Mouse (Mus musculus) MEL (cell line): ENCODE results near the gene Sprr4. TPM values are rescaled to one million over a fixed set of nuclear protein-coding genes. Genes with fewer than 3 reads are reported as not detected.

Experiments
- DNase-seq: peaks from one replicate; pipeline ENCODE4 v3.0.0; 2011; ENCODE audit warnings: low read depth, low spot score
- H3K27ac ChIP-seq: 2 replicates; pipeline ENCODE4 v1.5.1; 2012; ENCODE audit warnings: low read depth, mild to moderate bottlenecking, control low read depth, low read length, moderate library complexity; ENCODE audit not compliant: control insufficient read depth
- H3K27me3 ChIP-seq, 2 experiments: fragments of 150-350 bp in 1 of 2; sonication (generic) in 1 of 2; 2 replicates each; pipeline ENCODE4 v1.6.1; 2012; ENCODE audit warnings: low read length in 2 of 2, mild to moderate bottlenecking in 2 of 2, improper control_type of control experiment in 1 of 2, moderate library complexity in 1 of 2; ENCODE audit not compliant: insufficient read depth in 2 of 2, control insufficient read depth in 1 of 2
- H3K36me3 ChIP-seq, 2 experiments: 2 replicates each; pipeline ENCODE4 v1.6.1; 2012 to 2014; ENCODE audit warnings: low read length in 2 of 2, improper control_type of control experiment in 1 of 2, inconsistent platforms in 1 of 2, mild to moderate bottlenecking in 1 of 2; ENCODE audit not compliant: insufficient read depth in 2 of 2, control insufficient read depth in 1 of 2
- H3K4me1 ChIP-seq, 2 experiments: fragments of 150-350 bp in 1 of 2; sonication (generic) in 1 of 2; 2 replicates each; pipeline ENCODE4 v1.6.1; 2012; ENCODE audit warnings: low read length in 2 of 2, improper control_type of control experiment in 1 of 2, mild to moderate bottlenecking in 1 of 2; ENCODE audit not compliant: insufficient read depth in 2 of 2, control insufficient read depth in 1 of 2
- H3K4me3 ChIP-seq, 2 experiments: fragments of 150-350 bp in 1 of 2; sonication (generic) in 1 of 2; 2 replicates each; pipeline ENCODE4 v1.5.1; 2012; ENCODE audit warnings: low read depth in 2 of 2, low read length in 2 of 2, mild to moderate bottlenecking in 2 of 2, moderate library complexity in 2 of 2, control low read depth in 1 of 2, improper control_type of control experiment in 1 of 2; ENCODE audit not compliant: control insufficient read depth in 1 of 2, insufficient read depth in 1 of 2
- H3K79me2 ChIP-seq: 2 replicates; pipeline ENCODE4 v1.6.1; 2012; ENCODE audit warnings: mild to moderate bottlenecking, low read length, moderate library complexity; ENCODE audit not compliant: control insufficient read depth, poor library complexity, insufficient read depth
- H3K9ac ChIP-seq: 2 replicates; pipeline ENCODE4 v1.6.1; 2012; ENCODE audit warnings: low read depth, mild to moderate bottlenecking, control low read depth, low read length, moderate library complexity; ENCODE audit not compliant: control insufficient read depth, poor library complexity, severe bottlenecking
- H3K9me3 ChIP-seq: fragments of 150-350 bp; sonication (generic); replicated peaks from 2 replicates; pipeline ENCODE4 v1.6.1; 2012; ENCODE audit warnings: mild to moderate bottlenecking, low read length, improper control_type of control experiment, moderate library complexity; ENCODE audit not compliant: insufficient read depth
- CHD1 ChIP-seq: IDR thresholded peaks from 2 replicates; pipeline ENCODE4 v1.6.1; 2012; ENCODE audit warnings: low read depth, mild to moderate bottlenecking, inconsistent platforms, low read length, improper control_type of control experiment
- CTCF ChIP-seq, 3 experiments: IDR thresholded peaks in 2 of 3; conservative IDR thresholded peaks in 1 of 3; 2 replicates each; pipeline ENCODE4 v1.5.1; 2011 to 2012; ENCODE audit warnings: low read length in 3 of 3, low read depth in 2 of 3, mild to moderate bottlenecking in 2 of 3, improper control_type of control experiment in 1 of 3, inconsistent platforms in 1 of 3, mixed read lengths in 1 of 3, moderate library complexity in 1 of 3; ENCODE audit not compliant: control insufficient read depth in 1 of 3, insufficient read depth in 1 of 3, poor library complexity in 1 of 3, severe bottlenecking in 1 of 3
- E2F4 ChIP-seq: IDR thresholded peaks from 2 replicates; pipeline ENCODE4 v1.6.1; 2011; ENCODE audit warnings: low read depth, low read length, improper control_type of control experiment, borderline replicate concordance
- HCFC1 ChIP-seq: IDR thresholded peaks from 2 replicates; pipeline ENCODE4 v1.6.1; 2012; ENCODE audit warnings: low read depth, mild to moderate bottlenecking, inconsistent platforms, low read length, improper control_type of control experiment, moderate library complexity
- KAT2A ChIP-seq: conservative IDR thresholded peaks from 2 replicates; pipeline ENCODE4 v1.6.1; 2012; ENCODE audit warnings: low read depth, low read length, improper control_type of control experiment, inconsistent platforms
- MAFK ChIP-seq: IDR thresholded peaks from 2 replicates; pipeline ENCODE4 v1.6.1; 2011; ENCODE audit warnings: low read depth, mild to moderate bottlenecking, low read length, improper control_type of control experiment, borderline replicate concordance
- MXI1 ChIP-seq: IDR thresholded peaks from 2 replicates; pipeline ENCODE4 v1.6.1; 2011; ENCODE audit warnings: mild to moderate bottlenecking, low read depth, low read length, improper control_type of control experiment
- POLR2A ChIP-seq, 2 experiments: IDR thresholded peaks; 2 replicates each; pipeline ENCODE4 v1.6.1; 2011 to 2012; ENCODE audit warnings: low read length in 2 of 2, mild to moderate bottlenecking in 2 of 2, control low read depth in 1 of 2, improper control_type of control experiment in 1 of 2, low read depth in 1 of 2, moderate library complexity in 1 of 2; ENCODE audit not compliant: control insufficient read depth in 1 of 2, insufficient read depth in 1 of 2, poor library complexity in 1 of 2
- POLR2AphosphoS2 ChIP-seq: IDR thresholded peaks from 2 replicates; pipeline ENCODE4 v1.6.1; 2011; ENCODE audit warnings: low read length, improper control_type of control experiment
- POLR2AphosphoS5 ChIP-seq: IDR thresholded peaks from 2 replicates; pipeline ENCODE4 v1.6.1; 2012; ENCODE audit warnings: low read depth, borderline replicate concordance, mild to moderate bottlenecking, inconsistent platforms, low read length, moderate library complexity, mixed read lengths
- RCOR1 ChIP-seq: IDR thresholded peaks from 2 replicates; pipeline ENCODE4 v1.6.1; 2012; ENCODE audit warnings: low read depth, mild to moderate bottlenecking, inconsistent platforms, low read length, improper control_type of control experiment
- SMC3 ChIP-seq: IDR thresholded peaks from 2 replicates; pipeline ENCODE4 v1.6.1; 2011; ENCODE audit warnings: low read depth, low read length, improper control_type of control experiment
- TAL1 ChIP-seq: IDR thresholded peaks from 2 replicates; pipeline ENCODE4 v1.6.1; 2012; ENCODE audit warnings: mild to moderate bottlenecking, inconsistent platforms, low read length, moderate library complexity, mixed read lengths
- TBP ChIP-seq: IDR thresholded peaks from 2 replicates; pipeline ENCODE4 v1.8.0; 2011; ENCODE audit warnings: low read depth, low read length, improper control_type of control experiment
- TCF12 ChIP-seq: IDR thresholded peaks from 2 replicates; pipeline ENCODE4 v1.6.1; 2014; ENCODE audit warnings: low read depth, mild to moderate bottlenecking, inconsistent platforms, low read length, improper control_type of control experiment, moderate library complexity
- ZC3H11A ChIP-seq: IDR thresholded peaks from 2 replicates; pipeline ENCODE4 v1.6.1; 2012; ENCODE audit warnings: low read depth, mild to moderate bottlenecking, inconsistent platforms, low read length, improper control_type of control experiment
- ZMIZ1 ChIP-seq: IDR thresholded peaks from 2 replicates; pipeline ENCODE4 v1.6.1; 2012; ENCODE audit warnings: low read depth, mild to moderate bottlenecking, inconsistent platforms, low read length, improper control_type of control experiment, moderate library complexity
- polyA plus RNA-seq, 2 experiments: library from polyadenylated mRNA; stranded (reverse) in 1 of 2; unstranded in 1 of 2; fragments of >175 nt in 1 of 2; fragments of >200 nt in 1 of 2; gene quantifications; 2 replicates each; pipeline versions ENCODE4 v1.2.1 to v1.2.4; 2012; ENCODE audit warnings: low replicate concordance in 2 of 2, low read depth in 1 of 2; ENCODE audit not compliant: insufficient read length in 2 of 2, insufficient read depth in 1 of 2, missing spikeins in 1 of 2
- total RNA-seq: library from RNA; depleted of rRNA; stranded (reverse); fragments of 300-350 nt; gene quantifications from 2 replicates; pipeline ENCODE4 v1.2.3, GENCODE M21; 2012

The Sprr4 gene
- total and polyA plus RNA-seq, 3 experiments: not detected

GRCm38 (mm10) chr3:92512325-92512724, 12.0 kb upstream of the Sprr4 start:
- Histone ChIP-seq H3K9me3 (no peaks in the 10 kb centered on the region), H3K36me3 (no peaks in the 10 kb centered on the region), H3K27ac (no peak overlapping the region), H3K27me3 (no peaks in the 10 kb centered on the region), H3K9ac (no peak overlapping the region), H3K79me2 (no peaks in the 10 kb centered on the region), H3K4me1 (no peaks in the 10 kb centered on the region)
- no peak for DNase-seq
- TF ChIP-seq CTCF (IDR thresholded peaks at IDR 0.05 in 2 of 3, conservative IDR thresholded peaks at IDR 0.05 in 1 of 3; ENCODE audit: control insufficient read depth in 1 of 3, insufficient read depth in 1 of 3, low read depth in 2 of 3, low read length in 3 of 3, poor library complexity in 1 of 3, severe bottlenecking in 1 of 3) (peak in 1 of 3 experiments; percentile 2; a peak in 1 of 6 replicates), ZMIZ1 (no peak)
- TF ChIP-seq, all 39 proteins: peak for 1
- H3K4me3 ChIP-seq: no peak overlapping the region

- no peaks in the 10 kb centered on the region for H3K36me3 ChIP-seq
- TF ChIP-seq CTCF (IDR thresholded peaks at IDR 0.05 in 2 of 3, conservative IDR thresholded peaks at IDR 0.05 in 1 of 3; ENCODE audit: control insufficient read depth in 1 of 3, insufficient read depth in 1 of 3, low read depth in 2 of 3, low read length in 3 of 3, poor library complexity in 1 of 3, severe bottlenecking in 1 of 3): no peak
- TF ChIP-seq HCFC1: no peak
- no peak for TF ChIP-seq SMC3
- no peak for TF ChIP-seq POLR2AphosphoS2
- no peak for TF ChIP-seq RCOR1
- TF ChIP-seq POLR2AphosphoS5: no peak
- TF ChIP-seq ZMIZ1: no peak
- TF ChIP-seq CHD1: no peak
- TF ChIP-seq TAL1: no peak
- TF ChIP-seq POLR2A (IDR thresholded peaks at IDR 0.05; ENCODE audit: control insufficient read depth in 1 of 2, insufficient read depth in 1 of 2, low read depth in 1 of 2, low read length in 2 of 2, poor library complexity in 1 of 2): no peak
- TF ChIP-seq TCF12: no peak
- TF ChIP-seq KAT2A: no peak
- TF ChIP-seq MAFK: no peak
- TF ChIP-seq ZC3H11A: no peak
- TF ChIP-seq TBP: no peak
- H3K9me3 ChIP-seq: no peaks in the 10 kb centered on the region
- no peak overlapping the region for H3K4me3 ChIP-seq
- H3K27me3 ChIP-seq: no peaks in the 10 kb centered on the region
- no peak overlapping the region for H3K9ac ChIP-seq
- no peak overlapping the region for H3K27ac ChIP-seq
- no peak for DNase-seq
- no peaks in the 10 kb centered on the region for H3K4me1 ChIP-seq
- H3K79me2 ChIP-seq: no peaks in the 10 kb centered on the region
Observed at GRCm38 (mm10) chr3:92510786-92511185, 10.5 kb upstream of the Sprr4 start.

GRCm38 (mm10) chr3:92508185-92508584, 7.9 kb upstream of the Sprr4 start:
- Histone ChIP-seq H3K27me3 (no peaks in the 10 kb centered on the region), H3K9me3 (no peaks in the 10 kb centered on the region), H3K79me2 (no peaks in the 10 kb centered on the region), H3K4me1 (no peaks in the 10 kb centered on the region), H3K27ac (no peak overlapping the region), H3K9ac (no peak overlapping the region), H3K36me3 (no peaks in the 10 kb centered on the region), H3K4me3 (no peak overlapping the region)
- no peak for DNase-seq
- TF ChIP-seq POLR2AphosphoS5: no peak
- TF ChIP-seq TCF12: no peak
- no peak for TF ChIP-seq E2F4
- TF ChIP-seq TBP: no peak
- no peak for TF ChIP-seq KAT2A
- TF ChIP-seq MXI1: no peak
